ENCODE assay signal across 20 mouse cellular contexts in genomic region chr4:85763161-85764014, GRCm38 (mm10).
DNase-seq lines count a peak whose midpoint lies in the region; ATAC-seq and TF ChIP-seq lines count a peak whose summit lies in the region.
"Had no signal": no experiment of that assay in that cellular context is flagged by ENCODE, and none has a peak within 500 bp of the region (broad histone marks: within the 10 kb centered on the region; RNA-seq: fewer than 3 reads in every experiment).

No protein-coding gene starts in this region.

- no peaks in the 10 kb centered on the region for H3K27me3 ChIP-seq in heart, embryonic 16.5 days (ENCODE audit: control insufficient read depth, insufficient read depth, low read length)
- H3K27me3 ChIP-seq in midbrain, embryonic 11.5 days (ENCODE audit: control insufficient read depth, insufficient read depth, low read length): peaks cover 5% of the 10 kb centered on the region; the same call in 1 of the 2 replicates
- peaks cover 8% of the 10 kb centered on the region; the same call in 1 of the 2 replicates for H3K27me3 ChIP-seq in midbrain, embryonic 10.5 days (ENCODE audit: low read depth, poor library complexity, severe bottlenecking)
- no peaks in the 10 kb centered on the region for H3K27me3 ChIP-seq in hindbrain, embryonic 15.5 days
- H3K27me3 ChIP-seq: heart, embryonic 13.5 days; stomach, embryonic 15.5 days had no signal

- H3K27ac ChIP-seq in heart, embryonic 16.5 days (ENCODE audit: low read length): no peak overlapping the region
- H3K27ac ChIP-seq in midbrain, embryonic 11.5 days (ENCODE audit: low read depth, low read length): no peak overlapping the region
- no peak overlapping the region for H3K27ac ChIP-seq in midbrain, embryonic 10.5 days (replicated peaks)
- H3K27ac ChIP-seq in hindbrain, embryonic 15.5 days (replicated peaks): no peak overlapping the region
- H3K27ac ChIP-seq in left cerebral cortex, adult 2 months: no peak overlapping the region
- H3K27ac ChIP-seq: embryonic facial prominence, embryonic 13.5 days; heart, embryonic 13.5 days; stomach, embryonic 15.5 days had no signal

- intact Hi-C loops in heart, postnatal 10 days (cut with DNase I): no loop called here
- intact Hi-C loops in left cerebral cortex, adult 2 months (cut with DNase I): no loop called here

- 87% methylated on average over 5 of the region's 5 CpGs for WGBS in heart, embryonic 16.5 days
- 51% methylated on average over 5 of the region's 5 CpGs for WGBS in midbrain, embryonic 11.5 days
- 82% methylated on average over 5 of the region's 5 CpGs for WGBS in midbrain, embryonic 10.5 days
- 57% methylated on average over 5 of the region's 5 CpGs for WGBS in hindbrain, embryonic 15.5 days

- no peak for TF ChIP-seq CTCF in left cerebral cortex, adult 2 months (IDR thresholded peaks at IDR 0.05)

- H3K9ac ChIP-seq in heart, embryonic 16.5 days (ENCODE audit: low read length): no peak overlapping the region
- H3K9ac ChIP-seq in midbrain, embryonic 11.5 days (ENCODE audit: low read length): no peak overlapping the region
- no peak overlapping the region for H3K9ac ChIP-seq in hindbrain, embryonic 15.5 days
- H3K9ac ChIP-seq: embryonic facial prominence, embryonic 13.5 days; heart, embryonic 13.5 days; liver, postnatal 0 days; stomach, embryonic 15.5 days had no signal

- no peak for ATAC-seq in heart, embryonic 16.5 days (replicated peaks; ENCODE audit: extremely low read depth, insufficient read depth, low FRiP score)
- peak; percentile 89 for ATAC-seq in midbrain, embryonic 11.5 days (ENCODE audit: low FRiP score)
- peak; percentile 51; the same call in 1 of the 2 replicates for ATAC-seq in hindbrain, embryonic 15.5 days (ENCODE audit: low FRiP score, low read depth)
- ATAC-seq: liver, postnatal 0 days had no signal

- peaks cover 8% of the 10 kb centered on the region for H3K4me1 ChIP-seq in heart, embryonic 16.5 days (ENCODE audit: control insufficient read depth, insufficient read depth, low read length)
- peaks cover 13% of the 10 kb centered on the region for H3K4me1 ChIP-seq in midbrain, embryonic 11.5 days (ENCODE audit: control insufficient read depth, insufficient read depth, low read length)
- H3K4me1 ChIP-seq in midbrain, embryonic 10.5 days: peaks cover 28% of the 10 kb centered on the region
- H3K4me1 ChIP-seq in hindbrain, embryonic 15.5 days (replicated peaks): peaks cover 11% of the 10 kb centered on the region
- H3K4me1 ChIP-seq: stomach, embryonic 15.5 days had no signal

- H3K4me3 ChIP-seq in heart, embryonic 16.5 days (ENCODE audit: low read length): no peak overlapping the region
- H3K4me3 ChIP-seq in midbrain, embryonic 11.5 days (ENCODE audit: low read depth, low read length): no peak overlapping the region
- H3K4me3 ChIP-seq in midbrain, embryonic 10.5 days: no peak overlapping the region
- no peak overlapping the region for H3K4me3 ChIP-seq in hindbrain, embryonic 15.5 days
- H3K4me3 ChIP-seq in left cerebral cortex, adult 2 months: no peak overlapping the region
- H3K4me3 ChIP-seq: embryonic facial prominence, embryonic 13.5 days; heart, embryonic 13.5 days; myocyte; stomach, embryonic 15.5 days had no signal

- H3K4me2 ChIP-seq in heart, embryonic 16.5 days (ENCODE audit: low read depth, low read length): 0 out of 2 replicates have a peak overlapping the region, but pooled peaks have one; percentile 26
- no peak overlapping the region for H3K4me2 ChIP-seq in midbrain, embryonic 11.5 days
- no peak overlapping the region for H3K4me2 ChIP-seq in hindbrain, embryonic 15.5 days
- H3K4me2 ChIP-seq: embryonic facial prominence, embryonic 13.5 days; heart, embryonic 13.5 days; stomach, embryonic 15.5 days had no signal

- H3K9me3 ChIP-seq in heart, embryonic 16.5 days (replicated peaks; ENCODE audit: control insufficient read depth, low read length): no peaks in the 10 kb centered on the region
- H3K9me3 ChIP-seq in midbrain, embryonic 11.5 days (ENCODE audit: control insufficient read depth, low read length): no peaks in the 10 kb centered on the region
- no peaks in the 10 kb centered on the region for H3K9me3 ChIP-seq in midbrain, embryonic 10.5 days (replicated peaks)
- no peaks in the 10 kb centered on the region for H3K9me3 ChIP-seq in hindbrain, embryonic 15.5 days
- H3K9me3 ChIP-seq: embryonic facial prominence, embryonic 13.5 days; heart, embryonic 13.5 days; stomach, embryonic 15.5 days had no signal

- no peak for DNase-seq in heart, postnatal 10 days
- no peak for DNase-seq in midbrain, embryonic 11.5 days (ENCODE audit: low spot score, missing footprints)
- no peak for DNase-seq in midbrain, embryonic 10.5 days (ENCODE audit: low spot score)
- peak; percentile 60 for DNase-seq in retina, postnatal 1 day
- no peak for DNase-seq in cerebellum, adult 9-11 months
- no peak for DNase-seq in left cerebral cortex, adult 2 months (ENCODE audit: extremely low spot score in 1 of 2, low spot score in 2 of 2)
- DNase-seq: adrenal gland, postnatal 10 days; cerebellum, adult 2 months; heart, adult 11 months; kidney, adult 18-20 months; kidney, postnatal 25 days; liver; liver, postnatal 0 days; right cerebral cortex, adult 18-20 months had no signal

- no peaks in the 10 kb centered on the region for H3K36me3 ChIP-seq in heart, embryonic 16.5 days (ENCODE audit: control insufficient read depth, insufficient read depth)
- no peaks in the 10 kb centered on the region for H3K36me3 ChIP-seq in midbrain, embryonic 11.5 days (ENCODE audit: control insufficient read depth, insufficient read depth, low read length)
- H3K36me3 ChIP-seq in midbrain, embryonic 10.5 days: no peaks in the 10 kb centered on the region
- no peaks in the 10 kb centered on the region for H3K36me3 ChIP-seq in hindbrain, embryonic 15.5 days
- H3K36me3 ChIP-seq: embryonic facial prominence, embryonic 13.5 days; heart, embryonic 13.5 days; stomach, embryonic 15.5 days had no signal
